Mouse (Mus musculus) CH12.LX (cell line): Measurements from ENCODE around the gene Mdc1. TPM values are rescaled to one million over a fixed set of nuclear protein-coding genes. Genes with fewer than 3 reads are reported as not detected.
A peak's percentile ranks its signal among the peaks of the same experiment; 100 is the strongest.

Experiments used
- DNase-seq: peaks from one replicate; pipeline ENCODE4 v3.0.0-alpha.2; 2013; ENCODE audit errors: extremely low read depth
- H3K27ac ChIP-seq: 2 replicates; pipeline ENCODE4 v1.5.1; 2012; ENCODE audit warnings: low read depth, mild to moderate bottlenecking, control low read depth, moderate library complexity; ENCODE audit not compliant: insufficient read depth
- H3K27me3 ChIP-seq: replicated peaks from 2 replicates; pipeline ENCODE3; 2012; ENCODE audit warnings: inconsistent platforms
- H3K36me3 ChIP-seq, 2 experiments: replicated peaks in 1 of 2; 2 replicates each; pipeline versions ENCODE3 to v1.6.1; 2012; ENCODE audit warnings: inconsistent platforms in 1 of 2, low read length in 1 of 2, mild to moderate bottlenecking in 1 of 2, mixed read lengths in 1 of 2, moderate library complexity in 1 of 2; ENCODE audit not compliant: control insufficient read depth in 1 of 2, insufficient read depth in 1 of 2
- H3K4me1 ChIP-seq, 2 experiments: 2 replicates each; pipeline ENCODE4 v1.6.1; 2012; ENCODE audit warnings: inconsistent platforms in 1 of 2, moderate library complexity in 1 of 2; ENCODE audit not compliant: insufficient read depth in 2 of 2, control insufficient read depth in 1 of 2
- H3K4me2 ChIP-seq: 2 replicates; pipeline ENCODE4 v1.6.1; 2012; ENCODE audit warnings: low read depth, mild to moderate bottlenecking, control low read depth; ENCODE audit not compliant: poor library complexity, insufficient read depth, severe bottlenecking
- H3K4me3 ChIP-seq, 3 experiments: fragments of 150-350 bp in 1 of 3; sonication (generic) in 1 of 3; replicated peaks in 1 of 3; 2 replicates each; pipeline versions ENCODE3 to v1.5.1; 2011 to 2012; ENCODE audit warnings: low read depth in 2 of 3, low read length in 2 of 3, mild to moderate bottlenecking in 2 of 3, moderate library complexity in 2 of 3, control low read depth in 1 of 3, improper control_type of control experiment in 1 of 3, inconsistent platforms in 1 of 3, mixed read lengths in 1 of 3; ENCODE audit not compliant: poor library complexity in 1 of 3
- H3K79me2 ChIP-seq: replicated peaks from 2 replicates; pipeline ENCODE4 v1.6.1; 2012; ENCODE audit warnings: mild to moderate bottlenecking, moderate library complexity; ENCODE audit not compliant: control insufficient read depth, poor library complexity, insufficient read depth, severe bottlenecking; ENCODE audit errors: extremely low read depth
- H3K9ac ChIP-seq: 2 replicates; pipeline ENCODE4 v1.6.1; 2012; ENCODE audit warnings: low read depth, mild to moderate bottlenecking, control low read depth, moderate library complexity; ENCODE audit not compliant: insufficient read depth
- H3K9me3 ChIP-seq: replicated peaks from 2 replicates; pipeline ENCODE3; 2012; ENCODE audit warnings: low read length, inconsistent platforms, mixed read lengths
- BHLHE40 ChIP-seq: IDR thresholded peaks from 2 replicates; pipeline ENCODE4 v1.6.1; 2011; ENCODE audit warnings: mild to moderate bottlenecking, low read depth, low read length, improper control_type of control experiment
- CHD1 ChIP-seq: IDR thresholded peaks from 2 replicates; pipeline ENCODE4 v1.6.1; 2012; ENCODE audit warnings: low read depth, low read length, improper control_type of control experiment, inconsistent platforms
- CTCF ChIP-seq, 2 experiments: IDR thresholded peaks in 1 of 2; conservative IDR thresholded peaks in 1 of 2; 2 replicates each; pipeline ENCODE4 v1.5.1; 2011 to 2012; ENCODE audit warnings: low read depth in 2 of 2, low read length in 2 of 2, improper control_type of control experiment in 1 of 2, inconsistent platforms in 1 of 2, mild to moderate bottlenecking in 1 of 2, moderate library complexity in 1 of 2
- E2F4 ChIP-seq: IDR thresholded peaks from 2 replicates; pipeline ENCODE4 v1.6.1; 2011; ENCODE audit warnings: low read depth, low read length, improper control_type of control experiment; ENCODE audit not compliant: insufficient replicate concordance
- ETS1 ChIP-seq: conservative IDR thresholded peaks from 2 replicates; pipeline ENCODE4 v1.6.1; 2012; ENCODE audit warnings: low read depth, mild to moderate bottlenecking, inconsistent platforms, low read length, improper control_type of control experiment, moderate library complexity
- HCFC1 ChIP-seq: IDR thresholded peaks from 2 replicates; pipeline ENCODE4 v1.6.1; 2012; ENCODE audit warnings: low read depth, mild to moderate bottlenecking, inconsistent platforms, low read length, improper control_type of control experiment
- IRF4 ChIP-seq: IDR thresholded peaks from 2 replicates; pipeline ENCODE4 v1.6.1; 2014; ENCODE audit warnings: low read depth, mild to moderate bottlenecking, inconsistent platforms, low read length, improper control_type of control experiment
- JUND ChIP-seq: conservative IDR thresholded peaks from 2 replicates; pipeline ENCODE4 v1.6.1; 2011; ENCODE audit warnings: low read depth, low read length, improper control_type of control experiment
- MAFK ChIP-seq: IDR thresholded peaks from 2 replicates; pipeline ENCODE4 v1.6.1; 2011; ENCODE audit warnings: low read length, improper control_type of control experiment; ENCODE audit not compliant: insufficient replicate concordance
- MAX ChIP-seq: IDR thresholded peaks from 2 replicates; pipeline ENCODE4 v1.6.1; 2011; ENCODE audit warnings: low read length, improper control_type of control experiment
- MAZ ChIP-seq: IDR thresholded peaks from 2 replicates; pipeline ENCODE4 v1.6.1; 2012; ENCODE audit warnings: low read depth, mild to moderate bottlenecking, inconsistent platforms, low read length, improper control_type of control experiment, moderate library complexity
- MEF2A ChIP-seq: IDR thresholded peaks from 2 replicates; pipeline ENCODE4 v1.6.1; 2014; ENCODE audit warnings: low read depth, mild to moderate bottlenecking, inconsistent platforms, low read length, improper control_type of control experiment, borderline replicate concordance
- MYC ChIP-seq: IDR thresholded peaks from 2 replicates; pipeline ENCODE4 v1.6.1; 2011; ENCODE audit warnings: low read depth, mild to moderate bottlenecking, improper control_type of control experiment, low read length
- NELFE ChIP-seq: IDR thresholded peaks from 2 replicates; pipeline ENCODE4 v1.6.1; 2011; ENCODE audit warnings: low read depth, low read length, improper control_type of control experiment
- NRF1 ChIP-seq: IDR thresholded peaks from 2 replicates; pipeline ENCODE4 v1.6.1; 2014; ENCODE audit warnings: low read depth, mild to moderate bottlenecking, inconsistent platforms, low read length, improper control_type of control experiment, moderate library complexity
- PAX5 ChIP-seq: IDR thresholded peaks from 2 replicates; pipeline ENCODE4 v1.6.1; 2012; ENCODE audit warnings: low read length, inconsistent platforms, mixed read lengths
- POLR2A ChIP-seq: IDR thresholded peaks from 2 replicates; pipeline ENCODE4 v1.6.1; 2011; ENCODE audit warnings: low read depth, mild to moderate bottlenecking, improper control_type of control experiment, low read length
- RAD21 ChIP-seq: IDR thresholded peaks from 2 replicates; pipeline ENCODE4 v1.6.1; 2011; ENCODE audit warnings: low read depth, mild to moderate bottlenecking, low read length, improper control_type of control experiment, moderate library complexity
- SMC3 ChIP-seq: IDR thresholded peaks from 2 replicates; pipeline ENCODE4 v1.6.1; 2011; ENCODE audit warnings: low read depth, low read length, improper control_type of control experiment
- TBP ChIP-seq: conservative IDR thresholded peaks from 2 replicates; pipeline ENCODE4 v1.6.1; 2011; ENCODE audit warnings: low read depth, low read length, improper control_type of control experiment
- USF1 ChIP-seq: IDR thresholded peaks from 2 replicates; pipeline ENCODE4 v1.6.1; 2014; ENCODE audit warnings: low read depth, mild to moderate bottlenecking, inconsistent platforms, low read length, improper control_type of control experiment
- USF2 ChIP-seq: conservative IDR thresholded peaks from 2 replicates; pipeline ENCODE4 v1.6.1; 2011; ENCODE audit warnings: low read depth, low read length, improper control_type of control experiment
- ZC3H11A ChIP-seq: IDR thresholded peaks from 2 replicates; pipeline ENCODE4 v1.6.1; 2012; ENCODE audit warnings: low read depth, mild to moderate bottlenecking, inconsistent platforms, low read length, improper control_type of control experiment
- ZMIZ1 ChIP-seq: IDR thresholded peaks from 2 replicates; pipeline ENCODE4 v1.6.1; 2012; ENCODE audit warnings: low read depth, mild to moderate bottlenecking, inconsistent platforms, low read length, improper control_type of control experiment
- dilution Hi-C: fragments of 300-500 bp; cut with MboI; formaldehyde crosslinking; loops from 2 replicates; pipeline ENCODE4 v1.14.3; 2020; ENCODE audit warnings: low sequenced_read_pairs; ENCODE audit not compliant: extremely low pct_unique_long_range_greater_than_20kb, extremely low pct_ligation_motif_present
- in situ Hi-C: fragments of 300-500 bp; cut with MboI; formaldehyde crosslinking; loops from 3 replicates; pipeline ENCODE4 v1.14.3; 2019; ENCODE audit warnings: low sequenced_read_pairs, low pct_ligation_motif_present, low pct_unique_long_range_greater_than_20kb, mixed read lengths
- polyA plus RNA-seq: library from polyadenylated mRNA; unstranded; fragments of >175 nt; gene quantifications from 2 replicates; pipeline ENCODE4 v1.2.1, GENCODE M21; 2012; ENCODE audit warnings: low read depth; ENCODE audit not compliant: insufficient read length
- total RNA-seq, 2 experiments: library from RNA; depleted of rRNA; stranded (reverse); fragments of 300-350 nt in 1 of 2; fragments of >200 nt in 1 of 2; gene quantifications; 2 replicates each; pipeline ENCODE4 v1.2.3; 2012 to 2014

Mdc1 gene
- total and polyA plus RNA-seq, 3 experiments: 3.3 to 15.7 (median 8.2) TPM

DNA sequence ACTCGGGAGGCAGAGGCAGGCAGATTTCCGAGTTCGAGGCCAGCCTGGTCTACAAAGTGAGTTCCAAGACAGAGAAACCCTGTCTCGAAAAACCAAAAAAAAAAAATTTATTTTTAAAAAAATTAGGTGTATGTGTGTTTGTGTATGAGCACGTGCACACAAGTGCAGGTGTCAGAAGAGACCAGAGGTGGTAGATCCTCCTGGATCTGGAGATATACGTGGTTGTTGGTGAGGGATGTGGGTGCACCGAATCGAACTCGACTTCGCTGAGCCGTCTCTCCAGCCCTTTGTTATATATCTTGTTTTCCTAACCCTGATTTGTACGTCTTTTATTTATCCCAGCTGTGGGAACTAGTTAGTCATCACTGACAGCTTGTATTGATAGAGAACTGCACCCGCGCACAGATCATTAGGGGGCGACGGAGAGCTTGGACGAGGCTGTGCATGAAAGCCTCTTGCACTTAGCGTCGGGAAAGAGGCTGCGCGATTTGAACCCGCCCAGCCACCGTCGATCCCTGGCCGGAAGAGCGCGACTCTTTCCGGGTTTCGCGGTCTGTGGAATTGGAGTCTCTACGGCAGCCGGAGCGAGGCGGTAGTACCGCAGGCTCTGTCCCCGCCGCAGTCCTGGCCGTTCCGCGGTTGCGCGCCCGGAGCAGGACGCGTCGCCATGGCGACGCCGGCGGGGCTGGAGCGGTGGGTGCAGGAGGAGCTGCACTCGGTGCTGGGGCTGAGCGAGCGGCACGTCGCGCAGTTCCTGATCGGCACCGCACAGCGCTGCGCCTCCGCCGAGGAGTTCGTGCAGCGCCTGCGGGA lies 38.1 kb downstream of the Mdc1 start, which contains the start of gene Dhx16 (continued):
- TF ChIP-seq MAX: peak; percentile 83
- TF ChIP-seq HCFC1: peak; percentile 97
- TF ChIP-seq TBP: 0 out of 2 replicates have a peak, but pooled peaks have one; percentile 24
- TF ChIP-seq MEF2A: peak; percentile 88
- no peak for TF ChIP-seq PAX5
- TF ChIP-seq MAFK: no peak
- peak; percentile 61; the same call in 1 of the 2 replicates for TF ChIP-seq BHLHE40
- peak; percentile 32 to 87; a peak in 3 of 4 replicates for TF ChIP-seq CTCF (conservative IDR thresholded peaks at IDR 0.05 in 1 of 2, IDR thresholded peaks at IDR 0.05 in 1 of 2; ENCODE audit: low read depth in 2 of 2, low read length in 2 of 2)
- TF ChIP-seq CHD1: peak; percentile 23; the same call in 1 of the 2 replicates
- no peak for TF ChIP-seq ZC3H11A
- TF ChIP-seq ETS1: peak; percentile 66
- no peak; the same call in 1 of the 2 replicates for TF ChIP-seq JUND
- TF ChIP-seq MYC: peak; percentile 74
- TF ChIP-seq USF2: no peak
- peak; percentile 82 for TF ChIP-seq NELFE
- TF ChIP-seq ZMIZ1: peak; percentile 80
- peak; percentile 69 for TF ChIP-seq NRF1
- TF ChIP-seq POLR2A: peak; percentile 82
- TF ChIP-seq, all 38 proteins: peak for 24

GRCm38 (mm10) chr17:35882924-35883323 lies 41.6 kb downstream of the Mdc1 start:
- Histone ChIP-seq H3K27ac (no peak overlapping the region), H3K27me3 (no peaks in the 10 kb centered on the region), H3K9me3 (no peaks in the 10 kb centered on the region), H3K79me2 (peaks cover 20% of the 10 kb centered on the region), H3K4me3 (no peak overlapping the region), H3K4me2 (no peak overlapping the region), H3K9ac (no peak overlapping the region), H3K4me1 (peaks cover 5 to 16% of the 10 kb centered on the region in 2 experiments), H3K36me3 (peaks cover 61 to 71% of the 10 kb centered on the region in 2 experiments)
- TF ChIP-seq SMC3 (no peak), JUND (no peak), IRF4 (no peak), PAX5 (no peak), E2F4 (no peak), RAD21 (no peak), USF2 (no peak), MAZ (no peak), CHD1 (no peak), USF1 (no peak), CTCF (conservative IDR thresholded peaks at IDR 0.05 in 1 of 2, IDR thresholded peaks at IDR 0.05 in 1 of 2; ENCODE audit: low read depth in 2 of 2, low read length in 2 of 2) (no peak), BHLHE40 (no peak)
- dilution Hi-C loops (no loop called here), in situ Hi-C loops (no loop called here)
- no peak for DNase-seq
